Mouse (Mus musculus) small intestine, adult 2 months (tissue): Measurements from ENCODE around the gene Selenos.

Source experiments
- CTCF ChIP-seq: fragments of 200-500 bp; IDR thresholded peaks from 2 replicates; pipeline ENCODE4 v1.5.1; 2012; ENCODE audit warnings: low read depth, mild to moderate bottlenecking, control low read depth, inconsistent platforms, low read length, moderate library complexity, mixed read lengths; ENCODE audit not compliant: insufficient replicate concordance, insufficient read length; ENCODE audit errors: extremely low read depth
- POLR2A ChIP-seq: fragments of 200-500 bp; IDR thresholded peaks from 2 replicates; pipeline ENCODE4 v1.6.1; 2012; ENCODE audit warnings: low read depth, mild to moderate bottlenecking, control low read depth, inconsistent platforms, low read length, moderate library complexity

DNA sequence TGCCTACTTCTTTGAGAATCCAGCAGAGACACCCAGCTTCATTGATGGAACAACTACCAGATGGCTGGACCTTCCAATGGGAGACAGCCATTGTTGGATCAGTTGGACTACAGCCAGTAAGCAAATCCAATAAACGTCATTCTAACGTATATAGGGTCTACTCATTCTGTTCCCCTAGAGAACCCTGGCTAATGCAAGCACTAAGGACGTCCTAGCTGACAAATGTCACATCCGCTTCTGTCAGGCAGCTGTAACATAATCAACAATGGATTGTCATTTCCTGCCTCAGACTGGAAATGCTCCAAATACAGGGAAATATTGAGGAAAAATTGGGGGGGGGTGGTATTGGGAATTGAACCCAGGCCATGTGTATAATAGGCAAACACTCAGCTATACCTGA lies 26.3 kb downstream of the Selenos start:
- TF ChIP-seq CTCF (no peak), POLR2A (no peak)
